Mouse (Mus musculus) frontal cortex, postnatal 10 days (tissue): ENCODE results near the gene Nfil3.
A peak's percentile ranks its signal among the peaks of the same experiment; 100 is the strongest.

Source experiments
- DNase-seq, 2 experiments: peaks; one replicate each; pipeline ENCODE4 v3.0.0; 2022; ENCODE audit warnings: low spot score in 2 of 2, mixed read lengths in 1 of 2

Nfil3 gene

GRCm38 (mm10) chr13:52942876-52943388, 37.9 kb downstream of the Nfil3 start:
- no peak for DNase-seq

DNA sequence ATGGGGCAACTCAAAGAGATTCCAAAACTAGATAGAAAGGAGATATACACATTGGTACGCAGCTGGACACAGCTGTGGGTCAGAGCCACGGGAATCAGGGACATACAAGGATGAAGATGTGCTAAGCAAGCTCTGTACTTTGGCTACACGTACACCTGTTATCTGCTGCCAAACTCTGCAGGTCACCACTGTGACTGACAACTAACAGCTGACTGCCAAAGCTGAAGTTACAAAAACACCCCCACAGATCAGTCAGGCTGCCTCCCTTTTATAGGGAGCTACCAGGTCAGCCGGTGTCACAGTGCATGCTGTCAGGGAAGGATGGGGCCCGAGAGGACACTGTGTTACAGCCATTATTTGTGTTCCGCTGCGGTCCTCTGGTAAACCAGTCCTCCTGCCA, 39.9 kb downstream of the Nfil3 start:
- DNase-seq: no peak

GRCm38 (mm10) chr13:52930582-52930981, 50.3 kb downstream of the Nfil3 start:
- DNase-seq: no peak

- DNase-seq: peak; percentile 59 to 78
Measured at GRCm38 (mm10) chr13:52929209-52930171, 51.4 kb downstream of the Nfil3 start, which contains the start of gene Auh. TSS of gene Auh (minus strand) at chr13:52929681.

DNA sequence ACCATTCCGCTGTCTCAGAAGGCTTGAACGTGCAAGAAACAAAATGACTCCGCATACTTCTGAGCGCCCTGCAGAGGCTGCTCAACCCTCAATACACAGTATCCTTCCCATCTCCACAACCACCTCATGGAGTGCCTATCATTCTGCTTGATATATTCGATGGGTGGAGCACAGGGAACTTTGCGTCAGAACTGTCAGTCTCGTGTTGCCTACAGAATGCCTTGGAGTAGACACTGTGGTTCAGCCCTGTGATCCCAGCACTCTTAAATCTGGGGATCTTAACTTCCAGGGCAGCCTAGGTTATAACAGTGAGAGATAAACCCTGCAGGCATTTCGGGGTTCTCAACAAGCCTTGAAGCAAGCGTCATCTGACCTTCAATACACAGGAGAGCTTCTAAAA, 52.5 kb downstream of the Nfil3 start:
- DNase-seq: no peak

DNA sequence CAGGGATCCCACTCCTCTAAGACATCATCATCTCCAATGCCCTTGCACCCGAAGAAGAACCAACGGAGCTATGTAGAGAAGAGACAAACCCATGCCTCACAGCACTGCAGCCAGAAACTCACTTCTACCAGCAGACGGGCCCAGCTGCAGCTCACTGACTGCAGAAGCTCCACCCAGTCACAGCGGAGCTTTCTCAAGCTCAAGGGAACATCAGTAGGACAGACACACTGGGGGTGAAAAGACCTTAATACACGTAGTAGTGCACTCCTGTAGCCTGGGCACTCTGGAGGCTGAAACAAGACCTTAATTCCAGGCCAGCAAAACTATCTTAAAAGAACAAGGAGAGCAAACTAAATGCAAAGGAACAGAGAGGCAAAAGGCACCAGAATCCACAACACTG, 56.4 kb downstream of the Nfil3 start:
- DNase-seq: no peak

- DNase-seq: no peak
Measured at GRCm38 (mm10) chr13:52921966-52922365, 58.9 kb downstream of the Nfil3 start.

- DNase-seq: no peak
Measured at GRCm38 (mm10) chr13:52921065-52921825, 59.6 kb downstream of the Nfil3 start.

GRCm38 (mm10) chr13:52919790-52920352, 61.0 kb downstream of the Nfil3 start:
- no peak for DNase-seq

DNA sequence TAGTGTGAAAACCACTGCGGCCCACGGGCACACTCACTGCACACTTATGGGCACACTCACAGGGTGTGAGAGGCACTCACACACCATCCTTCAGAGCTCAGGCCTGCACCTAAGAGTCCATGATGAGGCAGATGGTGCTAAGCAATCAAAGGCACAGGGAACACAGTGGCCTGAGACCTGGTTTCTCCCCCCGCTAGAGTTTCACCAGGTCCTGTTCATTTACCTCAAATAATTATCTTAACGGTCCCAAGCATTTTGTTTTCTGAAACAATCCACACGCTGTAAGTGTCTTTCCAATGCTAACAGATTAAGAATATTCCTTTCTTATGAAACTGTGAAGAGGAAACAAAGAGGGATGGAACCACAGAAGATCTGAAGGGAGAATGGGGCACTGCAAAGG, 62.5 kb downstream of the Nfil3 start:
- DNase-seq: no peak
